Mouse (Mus musculus) ovary, postnatal 10 days (tissue): ENCODE results near the gene Gm3402.
"Not testable (repeated sequence)": the region's sequence is repeated elsewhere in the genome, so short reads cannot be mapped to it uniquely, and the experiment has no call there.

Experiments used
- DNase-seq: peaks from one replicate; pipeline ENCODE4 v3.0.0; 2022; ENCODE audit warnings: low spot score

The Gm3402 gene

GRCm38 (mm10) chr5:146513823-146514222, at the start of gene Gm3402:
TSS of gene Gm3402 (plus strand) at chr5:146514123.
- DNase-seq, result not testable (repeated sequence)

GRCm38 (mm10) chr5:146466663-146467062, 47.3 kb upstream of the Gm3402 start:
- DNase-seq, result no peak

GRCm38 (mm10) chr5:146468311-146468710, 45.6 kb upstream of the Gm3402 start:
- DNase-seq, result no peak

- no peak for DNase-seq
Measured at GRCm38 (mm10) chr5:146470821-146471220, 43.1 kb upstream of the Gm3402 start.

GRCm38 (mm10) chr5:146471311-146471710, 42.6 kb upstream of the Gm3402 start:
- no peak for DNase-seq

- DNase-seq, result no peak
Measured at GRCm38 (mm10) chr5:146471821-146472220, 42.1 kb upstream of the Gm3402 start.

- not testable (repeated sequence) for DNase-seq
Measured at GRCm38 (mm10) chr5:146479564-146479963, 34.4 kb upstream of the Gm3402 start.

GRCm38 (mm10) chr5:146481665-146482064, 32.3 kb upstream of the Gm3402 start, which contains the start of gene Gm6408:
TSS of gene Gm6408 (plus strand) at chr5:146481965.
- not testable (repeated sequence) for DNase-seq

GRCm38 (mm10) chr5:146488959-146489358, 25.0 kb upstream of the Gm3402 start:
- not testable (repeated sequence) for DNase-seq

- not testable (repeated sequence) for DNase-seq
Measured at GRCm38 (mm10) chr5:146491063-146491462, 22.9 kb upstream of the Gm3402 start, which contains the start of gene Gm6370. TSS of gene Gm6370 (plus strand) at chr5:146491363.

GRCm38 (mm10) chr5:146502099-146502498, 11.8 kb upstream of the Gm3402 start, which contains the start of gene 4930449I24Rik:
TSS of gene 4930449I24Rik (plus strand) at chr5:146502399.
- not testable (repeated sequence) for DNase-seq

- not testable (repeated sequence) for DNase-seq
Measured at GRCm38 (mm10) chr5:146525501-146525900, 11.6 kb downstream of the Gm3402 start, which contains the start of gene Gm3404. TSS of gene Gm3404 (plus strand) at chr5:146525801.

GRCm38 (mm10) chr5:146537347-146537746, 23.4 kb downstream of the Gm3402 start, which contains the start of gene Gm3409:
TSS of gene Gm3409 (plus strand) at chr5:146537647.
- not testable (repeated sequence) for DNase-seq

- not testable (repeated sequence) for DNase-seq
Measured at GRCm38 (mm10) chr5:146555836-146556235, 41.9 kb downstream of the Gm3402 start, which contains the start of gene Gm3415. TSS of gene Gm3415 (plus strand) at chr5:146556136.

GRCm38 (mm10) chr5:146564259-146564658, 50.3 kb downstream of the Gm3402 start:
- no peak for DNase-seq
